Mouse (Mus musculus) E14TG2a.4 (cell line): ENCODE measurements at regions not wholly inside any gene's neighbourhood (a gene's known extent, or its start where the extent isn't known, plus 50 kb on each side); places are given as distances from the start of the nearest gene placed in this dataset.

Experiments
- CTCF ChIP-seq: conservative IDR thresholded peaks from 2 replicates; pipeline ENCODE4 v1.5.1; 2014; ENCODE audit warnings: low read length
- NANOG ChIP-seq: IDR thresholded peaks from 2 replicates; pipeline ENCODE4 v1.6.1; 2014; ENCODE audit warnings: borderline replicate concordance, low read length, mixed read lengths

DNA sequence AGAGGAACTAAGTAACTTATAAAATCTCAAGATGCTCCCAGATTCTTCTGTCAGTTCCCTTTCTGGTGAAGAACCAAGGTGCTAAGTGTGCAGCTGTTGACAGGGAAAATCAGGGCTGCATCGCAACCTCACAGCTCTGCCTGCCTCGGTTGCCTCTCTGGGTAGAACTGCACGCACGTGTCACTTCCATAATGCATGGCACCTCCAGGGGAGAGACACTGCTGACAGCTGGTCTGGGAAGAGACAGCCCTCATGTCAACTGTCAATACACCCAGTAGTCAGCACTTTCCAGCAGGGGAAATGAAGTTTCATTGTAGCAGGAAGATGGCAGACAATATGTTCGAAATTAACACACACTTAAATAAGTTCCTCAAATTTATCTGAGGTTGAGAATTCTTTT is 376.2 kb upstream of the Nrp1 start:
- no peak for TF ChIP-seq CTCF
- no peak for TF ChIP-seq NANOG
